Mouse (Mus musculus) hindbrain, embryonic 16.5 days (tissue): Measurements from ENCODE around the gene Elk4. TPM values are rescaled to one million over a fixed set of nuclear protein-coding genes. Genes with fewer than 3 reads are reported as not detected.

Source experiments
- ATAC-seq: fragments of 200-750 bp; cut with Nextera tagmentation; 2 replicates; pipeline ENCODE4 v1.8.0; 2017; ENCODE audit warnings: moderate TSS enrichment, moderate library complexity
- H3K27ac ChIP-seq: fragments of 300-500 bp; sonication (generic); 2 replicates; pipeline ENCODE4 v1.5.1; 2014; ENCODE audit warnings: low read depth, mild to moderate bottlenecking, control low read depth, low read length, moderate library complexity
- H3K27me3 ChIP-seq: fragments of 300-500 bp; sonication (generic); replicated peaks from 2 replicates; pipeline ENCODE4 v1.6.1; 2014; ENCODE audit warnings: low read length; ENCODE audit not compliant: control insufficient read depth, insufficient read depth
- H3K36me3 ChIP-seq: fragments of 300-500 bp; sonication (generic); 2 replicates; pipeline ENCODE4 v1.6.1; 2014; ENCODE audit warnings: mild to moderate bottlenecking, low read length, moderate library complexity, mixed read lengths; ENCODE audit not compliant: control insufficient read depth, insufficient read depth
- H3K4me1 ChIP-seq: fragments of 300-500 bp; sonication (generic); 2 replicates; pipeline ENCODE4 v1.6.1; 2014; ENCODE audit warnings: low read depth, low read length; ENCODE audit not compliant: control insufficient read depth, insufficient read depth
- H3K4me2 ChIP-seq: fragments of 300-500 bp; sonication (generic); 2 replicates; pipeline ENCODE4 v1.6.1; 2014; ENCODE audit warnings: mild to moderate bottlenecking, low read length, control low read depth, moderate library complexity
- H3K4me3 ChIP-seq: fragments of 300-500 bp; sonication (generic); 2 replicates; pipeline ENCODE4 v1.5.1; 2014; ENCODE audit warnings: mild to moderate bottlenecking, low read length, control low read depth, moderate library complexity
- H3K9ac ChIP-seq: fragments of 300-500 bp; sonication (generic); 2 replicates; pipeline ENCODE4 v1.6.1; 2014; ENCODE audit warnings: low read depth, mild to moderate bottlenecking, control low read depth, low read length, moderate library complexity
- H3K9me3 ChIP-seq: fragments of 300-500 bp; sonication (generic); 2 replicates; pipeline ENCODE4 v1.6.1; 2014; ENCODE audit warnings: mild to moderate bottlenecking, low read length, moderate library complexity; ENCODE audit not compliant: control insufficient read depth
- WGBS: fragments of 180-500 bp; shearing (Covaris S2); extraction: QIAGEN DNeasy Blood & Tissue Kit; methylation state at CpG from one replicate; pipeline ENCODE4 v1.1.7; 2014; 5-methylcytosine and 5-hydroxymethylcytosine counted together
- polyA plus RNA-seq: library from polyadenylated mRNA; unstranded; fragments of >200 nt; fragmentation: Nextera tagmentation; extraction: Ambion mirVana; gene quantifications from 2 replicates; pipeline ENCODE4 v1.2.1, GENCODE M21; 2015

Elk4 gene
- polyA plus RNA-seq, 1 experiment from 2014 or later, result 10.2 TPM

- no peak overlapping the region for H3K4me3 ChIP-seq
- no peaks in the 10 kb centered on the region for H3K9me3 ChIP-seq
- no peaks in the 10 kb centered on the region for H3K27me3 ChIP-seq
- no peaks in the 10 kb centered on the region; the same call in 1 of the 2 replicates for H3K4me1 ChIP-seq
- no peak overlapping the region for H3K27ac ChIP-seq
- 0 out of 2 replicates have a peak overlapping the region, but pooled peaks have one; percentile 9 for H3K9ac ChIP-seq
- WGBS, result 23% methylated on average over 15 of the region's 15 CpGs
- peak; percentile 84 for ATAC-seq
- no peak overlapping the region for H3K4me2 ChIP-seq
- H3K36me3 ChIP-seq, result no peaks in the 10 kb centered on the region
Observed at GRCm38 (mm10) chr1:132046143-132046735, 38.8 kb downstream of the Elk4 start.

- Histone ChIP-seq H3K36me3 (peaks cover 2% of the 10 kb centered on the region; the same call in 1 of the 2 replicates), H3K9me3 (no peaks in the 10 kb centered on the region), H3K4me2 (no peak overlapping the region), H3K27ac (no peak overlapping the region), H3K9ac (no peak overlapping the region), H3K27me3 (no peaks in the 10 kb centered on the region), H3K4me3 (no peak overlapping the region), H3K4me1 (no peaks in the 10 kb centered on the region)
- 85% methylated on average over 3 of the region's 3 CpGs for WGBS
- ATAC-seq, result no peak
Observed at GRCm38 (mm10) chr1:132051746-132052145, 44.3 kb downstream of the Elk4 start.

- WGBS, result 89% methylated on average over 3 of the region's 3 CpGs
Observed at GRCm38 (mm10) chr1:132054387-132054786, 47.0 kb downstream of the Elk4 start.

GRCm38 (mm10) chr1:132055054-132055664 is 47.8 kb downstream of the Elk4 start:
- Histone ChIP-seq H3K9me3 (no peaks in the 10 kb centered on the region), H3K36me3 (peaks cover 2% of the 10 kb centered on the region; the same call in 1 of the 2 replicates), H3K27me3 (no peaks in the 10 kb centered on the region), H3K9ac (no peak overlapping the region), H3K4me3 (no peak overlapping the region), H3K4me1 (no peaks in the 10 kb centered on the region), H3K27ac (no peak overlapping the region), H3K4me2 (no peak overlapping the region)
- WGBS, result 87% methylated on average over 7 of the region's 7 CpGs
- ATAC-seq, result no peak

More at GRCm38 (mm10) chr1:132054387-132054786, 47.0 kb downstream of the Elk4 start:
- Histone ChIP-seq H3K9me3 (no peaks in the 10 kb centered on the region), H3K4me1 (no peaks in the 10 kb centered on the region), H3K36me3 (peaks cover 2% of the 10 kb centered on the region; the same call in 1 of the 2 replicates), H3K27ac (no peak overlapping the region), H3K4me3 (no peak overlapping the region), H3K9ac (no peak overlapping the region), H3K27me3 (no peaks in the 10 kb centered on the region), H3K4me2 (no peak overlapping the region)
- no peak for ATAC-seq

- H3K4me1 ChIP-seq, result no peaks in the 10 kb centered on the region
- H3K4me3 ChIP-seq, result no peak overlapping the region
- H3K27ac ChIP-seq, result no peak overlapping the region
- ATAC-seq, result no peak
- peaks cover under 1% of the 10 kb centered on the region; the same call in 1 of the 2 replicates for H3K36me3 ChIP-seq
- no peaks in the 10 kb centered on the region for H3K27me3 ChIP-seq
- 92% methylated on average over 5 of the region's 5 CpGs for WGBS
- H3K9ac ChIP-seq, result no peak overlapping the region
- no peak overlapping the region for H3K4me2 ChIP-seq
- H3K9me3 ChIP-seq, result no peaks in the 10 kb centered on the region
Observed at GRCm38 (mm10) chr1:132058558-132058957, 51.2 kb downstream of the Elk4 start.

- no peak overlapping the region for H3K4me3 ChIP-seq
- no peak overlapping the region for H3K9ac ChIP-seq
- WGBS, result 66% methylated on average over 7 of the region's 7 CpGs
- ATAC-seq, result no peak
- no peaks in the 10 kb centered on the region for H3K4me1 ChIP-seq
- no peaks in the 10 kb centered on the region for H3K9me3 ChIP-seq
- H3K36me3 ChIP-seq, result no peaks in the 10 kb centered on the region
- no peak overlapping the region for H3K4me2 ChIP-seq
- no peak overlapping the region for H3K27ac ChIP-seq
- H3K27me3 ChIP-seq, result no peaks in the 10 kb centered on the region
Observed at GRCm38 (mm10) chr1:132060036-132060769, 52.8 kb downstream of the Elk4 start.

- no peak overlapping the region for H3K9ac ChIP-seq
- H3K36me3 ChIP-seq, result no peaks in the 10 kb centered on the region
- no peak overlapping the region for H3K27ac ChIP-seq
- no peaks in the 10 kb centered on the region; the same call in 1 of the 2 replicates for H3K4me1 ChIP-seq
- 73% methylated on average over 6 of the region's 6 CpGs for WGBS
- H3K4me3 ChIP-seq, result no peak overlapping the region
- no peaks in the 10 kb centered on the region for H3K9me3 ChIP-seq
- H3K4me2 ChIP-seq, result no peak overlapping the region
- no peak for ATAC-seq
- peaks cover 3% of the 10 kb centered on the region; the same call in 1 of the 2 replicates for H3K27me3 ChIP-seq
Observed at GRCm38 (mm10) chr1:132061750-132062541, 54.5 kb downstream of the Elk4 start.

- Histone ChIP-seq H3K4me2 (no peak overlapping the region), H3K4me1 (peaks cover 9% of the 10 kb centered on the region), H3K36me3 (no peaks in the 10 kb centered on the region), H3K27ac (no peak overlapping the region), H3K9ac (no peak overlapping the region), H3K27me3 (peaks cover 3% of the 10 kb centered on the region; the same call in 1 of the 2 replicates), H3K9me3 (no peaks in the 10 kb centered on the region), H3K4me3 (no peak overlapping the region)
- WGBS, result 86% methylated on average over 4 of the region's 4 CpGs
- ATAC-seq, result no peak
Observed at GRCm38 (mm10) chr1:132063096-132063495, 55.7 kb downstream of the Elk4 start.
